Mouse (Mus musculus) heart, embryonic 11.5 days (tissue): ENCODE measurements around the gene Gmds. TPM values are rescaled to one million over a fixed set of nuclear protein-coding genes. Genes with fewer than 3 reads are reported as not detected.

Experiments used
- ATAC-seq: fragments of 200-750 bp; cut with Nextera tagmentation; replicated peaks from 2 replicates; pipeline ENCODE4 v1.8.0; 2017; ENCODE audit warnings: moderate library complexity; ENCODE audit not compliant: insufficient number of reproducible peaks, low FRiP score, low TSS enrichment
- H3K27ac ChIP-seq: fragments of 300-500 bp; sonication (generic); 2 replicates; pipeline ENCODE4 v1.5.1; 2014; ENCODE audit warnings: mild to moderate bottlenecking, low read depth, low read length
- H3K27me3 ChIP-seq: fragments of 300-500 bp; sonication (generic); 2 replicates; pipeline ENCODE4 v1.6.1; 2014; ENCODE audit warnings: mild to moderate bottlenecking, low read length, mixed read lengths; ENCODE audit not compliant: control insufficient read depth, insufficient read depth
- H3K36me3 ChIP-seq: fragments of 300-500 bp; sonication (generic); 2 replicates; pipeline ENCODE4 v1.6.1; 2014; ENCODE audit warnings: mild to moderate bottlenecking, low read length, moderate library complexity, mixed read lengths; ENCODE audit not compliant: control insufficient read depth, insufficient read depth
- H3K4me1 ChIP-seq: fragments of 300-500 bp; sonication (generic); 2 replicates; pipeline ENCODE4 v1.6.1; 2014; ENCODE audit warnings: low read length; ENCODE audit not compliant: control insufficient read depth, insufficient read depth
- H3K4me2 ChIP-seq: fragments of 300-500 bp; sonication (generic); 2 replicates; pipeline ENCODE4 v1.6.1; 2014; ENCODE audit warnings: mild to moderate bottlenecking, moderate library complexity
- H3K4me3 ChIP-seq: fragments of 300-500 bp; sonication (generic); 2 replicates; pipeline ENCODE4 v1.5.1; 2014; ENCODE audit warnings: low read depth, low read length
- H3K9ac ChIP-seq: fragments of 300-500 bp; sonication (generic); 2 replicates; pipeline ENCODE4 v1.6.1; 2014; ENCODE audit warnings: mild to moderate bottlenecking, low read depth, low read length, moderate library complexity
- H3K9me3 ChIP-seq: fragments of 300-500 bp; sonication (generic); replicated peaks from 2 replicates; pipeline ENCODE4 v1.6.1; 2016; ENCODE audit warnings: low read length; ENCODE audit not compliant: control insufficient read depth
- WGBS: fragments of 180-500 bp; shearing (Covaris S2); extraction: QIAGEN DNeasy Blood & Tissue Kit; methylation state at CpG from one replicate; pipeline ENCODE4 v1.1.7; 2014; ENCODE audit not compliant: insufficient replicate concordance; 5-methylcytosine and 5-hydroxymethylcytosine counted together
- polyA plus RNA-seq: library from polyadenylated mRNA; unstranded; fragments of >200 nt; fragmentation: Nextera tagmentation; extraction: Ambion mirVana; gene quantifications from 2 replicates; pipeline ENCODE4 v1.2.1, GENCODE M21; 2014

Gmds gene
- polyA plus RNA-seq, 1 experiment from 2014 or later: 31.3 TPM

- H3K9me3 ChIP-seq: no peaks in the 10 kb centered on the region
- H3K27me3 ChIP-seq: peaks cover 76% of the 10 kb centered on the region
- peak; percentile 75 for ATAC-seq
- H3K4me3 ChIP-seq: peak overlapping the region; percentile 35
- H3K9ac ChIP-seq: peak overlapping the region; percentile 50; the same call in 1 of the 2 replicates
- H3K27ac ChIP-seq: no peak overlapping the region
- 2% methylated on average over 43 of the region's 43 CpGs for WGBS
- H3K4me2 ChIP-seq: peak overlapping the region; percentile 68
- peaks cover 17% of the 10 kb centered on the region for H3K4me1 ChIP-seq
- H3K36me3 ChIP-seq: no peaks in the 10 kb centered on the region
These were observed 537.7 kb downstream of the Gmds start for GRCm38 (mm10) chr13:31800581-31801576.

GRCm38 (mm10) chr13:31798075-31798474 is 540.5 kb downstream of the Gmds start:
- no peak for ATAC-seq
- Histone ChIP-seq H3K4me3 (no peak overlapping the region), H3K4me2 (peak overlapping the region; percentile 7), H3K9me3 (no peaks in the 10 kb centered on the region), H3K27ac (no peak overlapping the region), H3K27me3 (peaks cover 49% of the 10 kb centered on the region), H3K9ac (no peak overlapping the region), H3K4me1 (peaks cover 11% of the 10 kb centered on the region), H3K36me3 (no peaks in the 10 kb centered on the region)
- 4% methylated on average over 9 of the region's 9 CpGs for WGBS

- Histone ChIP-seq H3K9me3 (no peaks in the 10 kb centered on the region), H3K27ac (no peak overlapping the region), H3K36me3 (no peaks in the 10 kb centered on the region), H3K4me2 (peak overlapping the region; percentile 7), H3K9ac (no peak overlapping the region), H3K27me3 (peaks cover 42% of the 10 kb centered on the region), H3K4me1 (peaks cover 11% of the 10 kb centered on the region), H3K4me3 (no peak overlapping the region)
- no peak for ATAC-seq
- WGBS: 47% methylated on average over 10 of the region's 10 CpGs
These were observed 541.2 kb downstream of the Gmds start for GRCm38 (mm10) chr13:31797346-31797745.

- no peak overlapping the region for H3K9ac ChIP-seq
- H3K4me2 ChIP-seq: peak overlapping the region; percentile 56
- no peak overlapping the region for H3K27ac ChIP-seq
- peak overlapping the region; percentile 28; the same call in 1 of the 2 replicates for H3K4me3 ChIP-seq
- H3K4me1 ChIP-seq: peaks cover 3% of the 10 kb centered on the region; the same call in 1 of the 2 replicates
- H3K27me3 ChIP-seq: peaks cover 10% of the 10 kb centered on the region
- no peaks in the 10 kb centered on the region for H3K9me3 ChIP-seq
- WGBS: 4% methylated on average over 5 of the region's 5 CpGs
- no peaks in the 10 kb centered on the region for H3K36me3 ChIP-seq
- no peak for ATAC-seq
These were observed 545.4 kb downstream of the Gmds start for GRCm38 (mm10) chr13:31793163-31793562.

- ATAC-seq: no peak
- H3K9ac ChIP-seq: no peak overlapping the region
- H3K4me1 ChIP-seq: peaks cover under 1% of the 10 kb centered on the region; the same call in 1 of the 2 replicates
- no peaks in the 10 kb centered on the region for H3K9me3 ChIP-seq
- no peaks in the 10 kb centered on the region for H3K36me3 ChIP-seq
- peak overlapping the region; percentile 56 for H3K4me2 ChIP-seq
- 11% methylated on average over 17 of the region's 17 CpGs for WGBS
- peak overlapping the region; percentile 28 for H3K4me3 ChIP-seq
- no peak overlapping the region for H3K27ac ChIP-seq
- H3K27me3 ChIP-seq: peaks cover 6% of the 10 kb centered on the region; the same call in 1 of the 2 replicates
These were observed 545.9 kb downstream of the Gmds start for GRCm38 (mm10) chr13:31792480-31793132.

GRCm38 (mm10) chr13:31784757-31785156 is 553.8 kb downstream of the Gmds start:
- Histone ChIP-seq H3K27me3 (no peaks in the 10 kb centered on the region), H3K4me2 (no peak overlapping the region), H3K4me1 (no peaks in the 10 kb centered on the region), H3K36me3 (no peaks in the 10 kb centered on the region), H3K9ac (no peak overlapping the region), H3K27ac (no peak overlapping the region), H3K9me3 (0 out of 2 replicates have a peak, but pooled peaks cover 2% of the 10 kb centered on the region), H3K4me3 (no peak overlapping the region)
- WGBS: 74% methylated on average over 7 of the region's 7 CpGs
- no peak for ATAC-seq

GRCm38 (mm10) chr13:31782063-31782462 is 556.5 kb downstream of the Gmds start:
- H3K9me3 ChIP-seq: no peaks in the 10 kb centered on the region
- H3K4me2 ChIP-seq: no peak overlapping the region
- no peak overlapping the region for H3K27ac ChIP-seq
- no peaks in the 10 kb centered on the region for H3K36me3 ChIP-seq
- no peak overlapping the region for H3K9ac ChIP-seq
- no peak overlapping the region for H3K4me3 ChIP-seq
- ATAC-seq: no peak
- H3K4me1 ChIP-seq: no peaks in the 10 kb centered on the region
- H3K27me3 ChIP-seq: no peaks in the 10 kb centered on the region
- 89% methylated on average over 2 of the region's 2 CpGs for WGBS

GRCm38 (mm10) chr13:31780299-31780698 is 558.2 kb downstream of the Gmds start:
- no peaks in the 10 kb centered on the region for H3K27me3 ChIP-seq
- H3K9me3 ChIP-seq: no peaks in the 10 kb centered on the region
- H3K4me1 ChIP-seq: no peaks in the 10 kb centered on the region
- H3K36me3 ChIP-seq: no peaks in the 10 kb centered on the region
- 77% methylated on average over 3 of the region's 3 CpGs for WGBS
- no peak overlapping the region for H3K4me3 ChIP-seq
- no peak for ATAC-seq
- no peak overlapping the region for H3K4me2 ChIP-seq
- no peak overlapping the region for H3K27ac ChIP-seq
- no peak overlapping the region for H3K9ac ChIP-seq
